Mouse (Mus musculus): ENCODE results near the gene Gnai3.

GRCm38 (mm10) chr3:108131821-108132220, 14.1 kb downstream of the Gnai3 start:
- TF ChIP-seq EP300 (optimal IDR thresholded peaks at IDR 0.05) = no peak
- no peak for TF ChIP-seq CTCF (IDR thresholded peaks at IDR 0.05; ENCODE audit: low read depth)
